Mouse (Mus musculus): ENCODE measurements at regions not wholly inside any gene's neighbourhood (a gene's known extent, or its start where the extent isn't known, plus 50 kb on each side); places are given as distances from the start of the nearest gene placed in this dataset.

- TF ChIP-seq FLI1 (IDR thresholded peaks at IDR 0.05; ENCODE audit: low read length): no peak
- TF ChIP-seq GATA1 (IDR thresholded peaks at IDR 0.05; ENCODE audit: borderline replicate concordance, low read length): no peak
Measured at GRCm38 (mm10) chr8:36030237-36030636, 264.6 kb downstream of the Gm19410 start.
